Mouse (Mus musculus) erythroblast, embryonic 14.5 days (primary cell): ENCODE data around the gene Myog.

Experiments used
- GATA1 ChIP-seq: IDR thresholded peaks from 2 replicates; pipeline ENCODE4 v1.6.1; 2012; ENCODE audit warnings: low read length, inconsistent platforms, mixed read lengths
- TAL1 ChIP-seq: IDR thresholded peaks from 3 replicates; pipeline ENCODE4 v1.6.1; 2012; ENCODE audit warnings: low read length, inconsistent platforms, mixed read lengths

DNA sequence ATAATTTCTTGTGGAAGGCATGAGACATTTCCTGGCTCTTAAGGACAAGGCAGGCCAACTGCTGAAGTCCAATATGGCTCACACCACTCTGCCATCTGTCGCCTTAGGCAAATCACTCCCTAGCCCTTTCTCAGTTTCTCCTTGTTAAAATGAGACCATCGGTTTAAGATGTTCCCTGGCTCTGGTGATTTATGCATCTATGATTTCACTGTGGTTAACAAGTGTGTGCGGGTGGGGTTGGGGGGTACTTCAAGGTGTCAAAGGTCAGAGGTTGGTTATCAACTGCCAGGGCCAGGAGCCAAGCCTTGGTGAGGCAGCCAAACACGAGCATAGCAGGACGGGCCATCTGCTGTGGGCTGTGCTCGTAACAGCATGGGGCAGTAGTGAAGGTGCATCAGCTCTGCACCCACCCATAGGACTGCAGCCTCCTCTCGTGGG lies 15.3 kb upstream of the Myog start:
- no peak for TF ChIP-seq GATA1
- no peak for TF ChIP-seq TAL1
